Mouse (Mus musculus) heart, postnatal 25 days (tissue): ENCODE data around the gene Amigo3. TPM values are rescaled to one million over a fixed set of nuclear protein-coding genes. Genes with fewer than 3 reads are reported as not detected.

Source experiments
- DNase-seq: peaks from one replicate; pipeline ENCODE4 v3.0.0; 2022; ENCODE audit warnings: low spot score
- intact Hi-C: fragments of 180-260 bp; cut with DNase I; formaldehyde crosslinking; loops from one replicate; pipeline ENCODE4 v1.15.1; 2025
- microRNA-seq: library from miRNA; unstranded; fragments of <30 nt; microRNA quantifications from one replicate; pipeline ENCODE4 v1.2.0, GENCODE M21; 2022
- total RNA-seq, 2 experiments: library from RNA; stranded (reverse); gene quantifications; 2 replicates each; pipeline ENCODE4 v1.2.3; 2021

Amigo3 gene
- total RNA-seq, 2 experiments from 2014 or later = 1.8 TPM

- DNase-seq = no peak
- intact Hi-C loops = no loop called here
Observed at GRCm38 (mm10) chr9:108073141-108073930, 20.4 kb downstream of the Amigo3 start.

GRCm38 (mm10) chr9:108080168-108080567, 27.2 kb downstream of the Amigo3 start, which contains the start of gene Mst1:
Gene Mst1 (plus strand): TSS chr9:108080436.
- intact Hi-C loops = no loop called here
- DNase-seq = no peak

- intact Hi-C loops = no loop called here
- DNase-seq = no peak
Observed at GRCm38 (mm10) chr9:108082549-108082948, 29.6 kb downstream of the Amigo3 start.

GRCm38 (mm10) chr9:108082988-108083431, 30.1 kb downstream of the Amigo3 start, which contains the start of gene Rnf123:
Gene Rnf123 (minus strand): TSS chr9:108083346.
- DNase-seq = no peak
- intact Hi-C loops = no loop called here

GRCm38 (mm10) chr9:108083561-108083960, 30.6 kb downstream of the Amigo3 start:
- no peak for DNase-seq
- intact Hi-C loops = no loop called here

GRCm38 (mm10) chr9:108085261-108085660, 32.3 kb downstream of the Amigo3 start:
- intact Hi-C loops = no loop called here
- no peak for DNase-seq

- DNase-seq = no peak
- intact Hi-C loops = no loop called here
Observed at GRCm38 (mm10) chr9:108090611-108091120, 37.7 kb downstream of the Amigo3 start.

- intact Hi-C loops = no loop called here
- DNase-seq = no peak
Observed at GRCm38 (mm10) chr9:108093586-108093985, 40.6 kb downstream of the Amigo3 start.

- DNase-seq = peak; percentile 91
Observed at GRCm38 (mm10) chr9:108094184-108094941, 41.4 kb downstream of the Amigo3 start, which contains the start of gene Apeh. Gene Apeh (minus strand): TSS chr9:108094606.

GRCm38 (mm10) chr9:108094998-108095411, 42.0 kb downstream of the Amigo3 start:
- DNase-seq = no peak
- intact Hi-C loops = loop anchor here (2.0 kb wide), 1 partner anchor 106 kb away; no protein-coding TSS in a partner anchor

More at GRCm38 (mm10) chr9:108094184-108094941, 41.4 kb downstream of the Amigo3 start, which contains the start of gene Apeh:
- intact Hi-C loops = loop anchor here (2.0 kb wide), 1 partner anchor 106 kb away; no protein-coding TSS in a partner anchor

GRCm38 (mm10) chr9:108095518-108095917, 42.6 kb downstream of the Amigo3 start:
- intact Hi-C loops = loop anchor here (2.0 kb wide), 1 partner anchor 105 kb away; no protein-coding TSS in a partner anchor
- no peak for DNase-seq

GRCm38 (mm10) chr9:108095949-108096712, 43.2 kb downstream of the Amigo3 start:
- no peak for DNase-seq
- intact Hi-C loops = loop anchor here (2.0 kb wide), 3 partner anchors 39 to 189 kb away; no protein-coding TSS in a partner anchor

GRCm38 (mm10) chr9:108099619-108100018, 46.7 kb downstream of the Amigo3 start:
- no peak for DNase-seq
- intact Hi-C loops = no loop called here

- intact Hi-C loops = no loop called here
- DNase-seq = no peak
Observed at GRCm38 (mm10) chr9:108104766-108105548, 52.0 kb downstream of the Amigo3 start.

Small RNA genes within 50 kb of the gene (microRNA-seq; reads per million reads assigned to microRNA genes)
- gene Gm47303 (not detected), gene Mir7088 (not detected)

Other genes starting within 250 kb of the Amigo3 start
- 10 to 100 TPM; 29.9 to 30.3 TPM for gene Rbm6, start 179.9 kb upstream of the Amigo3 start, total RNA-seq
- gene Mon1a, start 165.0 kb upstream of the Amigo3 start, total RNA-seq = 10 to 100 TPM; 10.8 to 11.2 TPM
- 1 to 10 TPM; 2.4 to 3.4 TPM for gene Mst1r, start 146.3 kb upstream of the Amigo3 start, total RNA-seq
- gene Actl11, start 124.7 kb upstream of the Amigo3 start, total RNA-seq = not detected
- gene Camkv, start 117.5 kb upstream of the Amigo3 start, total RNA-seq = not detected
- gene Traip, start 103.0 kb upstream of the Amigo3 start, total RNA-seq = under 1 TPM; 0.59 to 0.73 TPM
- 10 to 100 TPM; 12.0 to 14.9 TPM for gene Uba7, start 77.7 kb upstream of the Amigo3 start, total RNA-seq
- under 1 TPM in 1 of 2 experiments, not detected in 1; 0.60 TPM for gene Gm20661, start 70.1 kb upstream of the Amigo3 start, total RNA-seq
- gene Inka1, start 67.3 kb upstream of the Amigo3 start, total RNA-seq = 10 to 100 TPM in 1 of 2 experiments, 1 to 10 TPM in 1; 9.9 to 11.1 TPM
- gene Cdhr4, start 60.7 kb upstream of the Amigo3 start, total RNA-seq = 1 to 10 TPM in 1 of 2 experiments, under 1 TPM in 1; 0.87 to 1.0 TPM
- 1 to 10 TPM; 1.1 to 1.4 TPM for gene Gm20662, start 56.8 kb upstream of the Amigo3 start, total RNA-seq
- gene Ip6k1, start 50.7 kb upstream of the Amigo3 start, total RNA-seq = 10 to 100 TPM; 44.8 TPM
- 10 to 100 TPM in 1 of 2 experiments, 1 to 10 TPM in 1; 9.4 to 10.7 TPM for gene Gmppb, start 3.9 kb upstream of the Amigo3 start, total RNA-seq
- not detected for gene Mst1, start 27.3 kb downstream of the Amigo3 start, total RNA-seq
- gene Rnf123, start 30.2 kb downstream of the Amigo3 start, total RNA-seq = 100 to 1,000 TPM in 1 of 2 experiments, 10 to 100 TPM in 1; 90.1 to 112 TPM
- gene Apeh, start 41.4 kb downstream of the Amigo3 start, total RNA-seq = 10 to 100 TPM; 43.1 to 45.4 TPM
- gene Bsn, start 137.2 kb downstream of the Amigo3 start, total RNA-seq = under 1 TPM; 0.03 TPM
- 100 to 1,000 TPM; 328 to 348 TPM for gene Dag1, start 210.8 kb downstream of the Amigo3 start, total RNA-seq
- gene Nicn1, start 237.3 kb downstream of the Amigo3 start, total RNA-seq = 10 to 100 TPM; 20.3 to 24.2 TPM
- gene Amt, start 243.7 kb downstream of the Amigo3 start, total RNA-seq = 1 to 10 TPM; 4.9 to 6.6 TPM